Mouse (Mus musculus): Measurements from ENCODE around the gene Gpr18.

Gpr18 gene

GRCm38 (mm10) chr14:121947966-121948365, 32.4 kb upstream of the Gpr18 start:
- no peak for DNase-seq

- no peak for DNase-seq
These were observed 31.7 kb upstream of the Gpr18 start for GRCm38 (mm10) chr14:121947201-121947760.

GRCm38 (mm10) chr14:121946728-121947127, 31.1 kb upstream of the Gpr18 start:
- no peak for DNase-seq

GRCm38 (mm10) chr14:121946131-121946530, 30.6 kb upstream of the Gpr18 start:
- DNase-seq, result no peak

GRCm38 (mm10) chr14:121939582-121939981, 24.0 kb upstream of the Gpr18 start:
- DNase-seq, result no peak

- no peak for DNase-seq
These were observed 22.9 kb upstream of the Gpr18 start for GRCm38 (mm10) chr14:121938256-121939191.

- DNase-seq, result no peak
These were observed 22.1 kb upstream of the Gpr18 start for GRCm38 (mm10) chr14:121937601-121938255.

- DNase-seq, result no peak
These were observed 21.3 kb upstream of the Gpr18 start for GRCm38 (mm10) chr14:121936856-121937255.

- no peak for DNase-seq
These were observed 20.8 kb upstream of the Gpr18 start for GRCm38 (mm10) chr14:121936356-121936755.

- no peak for DNase-seq
These were observed 19.0 kb upstream of the Gpr18 start for GRCm38 (mm10) chr14:121934597-121934946.

- DNase-seq, result no peak
These were observed 18.5 kb upstream of the Gpr18 start for GRCm38 (mm10) chr14:121933906-121934596.

- no peak for DNase-seq
These were observed 16.6 kb upstream of the Gpr18 start for GRCm38 (mm10) chr14:121932180-121932579.

- peak; percentile 29 for DNase-seq
These were observed 16.0 kb upstream of the Gpr18 start for GRCm38 (mm10) chr14:121931594-121931993.

GRCm38 (mm10) chr14:121930731-121931383, 15.3 kb upstream of the Gpr18 start:
- DNase-seq, result no peak

- DNase-seq, result no peak
These were observed 13.8 kb upstream of the Gpr18 start for GRCm38 (mm10) chr14:121929243-121929951.

- peak; percentile 60 for DNase-seq
These were observed 13.0 kb upstream of the Gpr18 start for GRCm38 (mm10) chr14:121928375-121929137.

- DNase-seq, result no peak
These were observed 11.9 kb upstream of the Gpr18 start for GRCm38 (mm10) chr14:121927451-121927850.

- no peak for DNase-seq
These were observed 11.3 kb upstream of the Gpr18 start for GRCm38 (mm10) chr14:121926901-121927300.

GRCm38 (mm10) chr14:121924876-121925275, 9.3 kb upstream of the Gpr18 start:
- DNase-seq, result no peak

GRCm38 (mm10) chr14:121922731-121923130, 7.2 kb upstream of the Gpr18 start:
- DNase-seq, result no peak

- no peak for DNase-seq
These were observed 6.4 kb upstream of the Gpr18 start for GRCm38 (mm10) chr14:121922016-121922415.

All from thymus, postnatal 25 days (tissue).